Mouse (Mus musculus) adrenal gland, adult 18-20 months (tissue): ENCODE measurements at regions not wholly inside any gene's neighbourhood (a gene's known extent, or its start where the extent isn't known, plus 50 kb on each side); places are given as distances from the start of the nearest gene placed in this dataset.

Source experiments
- DNase-seq, 2 experiments: peaks; one replicate each; pipeline ENCODE4 v3.0.0; 2021 to 2022; ENCODE audit warnings: low spot score in 2 of 2

GRCm38 (mm10) chr11:25356671-25357586, 853.6 kb downstream of the 5730522E02Rik start:
- no peak for DNase-seq

- DNase-seq, result no peak
Observed at GRCm38 (mm10) chr11:25335667-25336066, 874.9 kb downstream of the 5730522E02Rik start.

- no peak for DNase-seq
Observed at GRCm38 (mm10) chr11:25330696-25331095, 879.9 kb downstream of the 5730522E02Rik start.

- DNase-seq, result peak; percentile 33 to 34
Observed at GRCm38 (mm10) chr11:25322426-25322825, 888.1 kb downstream of the 5730522E02Rik start.

GRCm38 (mm10) chr11:25321494-25321893, 889.1 kb downstream of the 5730522E02Rik start:
- DNase-seq, result no peak

GRCm38 (mm10) chr11:25314645-25315044, 895.9 kb downstream of the 5730522E02Rik start:
- no peak for DNase-seq

- no peak for DNase-seq
Observed at GRCm38 (mm10) chr11:25313879-25314278, 896.7 kb downstream of the 5730522E02Rik start.

- DNase-seq, result no peak
Observed at GRCm38 (mm10) chr11:25313308-25313707, 897.3 kb downstream of the 5730522E02Rik start.

GRCm38 (mm10) chr11:25310754-25311153, 899.8 kb downstream of the 5730522E02Rik start:
- DNase-seq, result no peak

- peak; percentile 55 to 67 for DNase-seq
Observed at GRCm38 (mm10) chr11:25301130-25301529, 909.4 kb downstream of the 5730522E02Rik start.

GRCm38 (mm10) chr11:25288346-25288745, 922.2 kb downstream of the 5730522E02Rik start:
- DNase-seq, result no peak

- no peak for DNase-seq
Observed at GRCm38 (mm10) chr11:25287458-25288247, 922.9 kb downstream of the 5730522E02Rik start.

- DNase-seq, result no peak
Observed at GRCm38 (mm10) chr11:25269936-25270540, 940.5 kb downstream of the 5730522E02Rik start.

GRCm38 (mm10) chr11:25262906-25263305, 947.7 kb downstream of the 5730522E02Rik start:
- DNase-seq, result no peak

- no peak for DNase-seq
Observed at GRCm38 (mm10) chr11:25259691-25260090, 950.9 kb downstream of the 5730522E02Rik start.

GRCm38 (mm10) chr11:25233360-25233890, 977.1 kb downstream of the 5730522E02Rik start:
- DNase-seq, result no peak
